Mouse (Mus musculus): ENCODE data around the gene Chchd5.

- no peak for TF ChIP-seq EP300 (IDR thresholded peaks at IDR 0.05; ENCODE audit: low read depth)
- TF ChIP-seq CTCF (IDR thresholded peaks at IDR 0.05; ENCODE audit: low read depth): no peak
Observed at GRCm38 (mm10) chr2:129090370-129090769, 39.1 kb upstream of the Chchd5 start.

Data from liver, embryonic 14.5 days (tissue).